Mouse (Mus musculus): Measurements from ENCODE around the gene Slc16a1.

- TF ChIP-seq EP300 (IDR thresholded peaks at IDR 0.05; ENCODE audit: low read depth) (no peak), CTCF (IDR thresholded peaks at IDR 0.05; ENCODE audit: low read depth) (no peak)
Measured at GRCm38 (mm10) chr3:104640855-104641254, 2.4 kb downstream of the Slc16a1 start.
